Mouse (Mus musculus) C2C12 (cell line): Measurements from ENCODE around the gene Olfr148. TPM values are rescaled to one million over a fixed set of nuclear protein-coding genes. Genes with fewer than 3 reads are reported as not detected.

Source experiments
- H3K27me3 ChIP-seq: one replicate; pipeline ENCODE4 v1.6.1; 2011; ENCODE audit not compliant: control insufficient read depth, insufficient read depth, insufficient read length
- H3K36me3 ChIP-seq: one replicate; pipeline ENCODE4 v1.6.1; 2011; ENCODE audit not compliant: control insufficient read depth, insufficient read depth
- H3K4me3 ChIP-seq: one replicate; pipeline ENCODE4 v1.5.1; 2011; ENCODE audit warnings: mild to moderate bottlenecking, control low read depth; ENCODE audit not compliant: poor library complexity, insufficient read depth, severe bottlenecking
- H3K79me2 ChIP-seq: one replicate; pipeline ENCODE4 v1.6.1; 2011; ENCODE audit not compliant: control insufficient read depth, insufficient read depth
- H3K79me3 ChIP-seq: one replicate; pipeline ENCODE4 v1.6.1; 2011; ENCODE audit warnings: low read depth, control low read depth
- H3ac ChIP-seq: one replicate; pipeline ENCODE3; 2011; ENCODE audit warnings: low read depth; ENCODE audit not compliant: control insufficient read depth, insufficient read length
- CEBPB ChIP-seq: IDR thresholded peaks from one replicate; pipeline ENCODE4 v1.6.1; 2011; ENCODE audit warnings: low read depth, mild to moderate bottlenecking, control low read depth, moderate library complexity
- CTCF ChIP-seq: IDR thresholded peaks from one replicate; pipeline ENCODE4 v1.5.1; 2011; ENCODE audit not compliant: control insufficient read depth, insufficient read depth, insufficient read length
- FOSL1 ChIP-seq: IDR thresholded peaks from one replicate; pipeline ENCODE4 v1.8.0; 2011; ENCODE audit warnings: mild to moderate bottlenecking, low read length; ENCODE audit not compliant: poor library complexity, insufficient read depth, severe bottlenecking
- MAX ChIP-seq: IDR thresholded peaks from one replicate; pipeline ENCODE4 v1.6.1; 2011; ENCODE audit warnings: mild to moderate bottlenecking, control low read depth
- MYOD1 ChIP-seq: IDR thresholded peaks from one replicate; pipeline ENCODE4 v1.6.1; 2011; ENCODE audit warnings: low read depth; ENCODE audit not compliant: control insufficient read depth, insufficient read length
- MYOG ChIP-seq: IDR thresholded peaks from one replicate; pipeline ENCODE4 v1.6.1; 2011; ENCODE audit not compliant: control insufficient read depth, insufficient read length; ENCODE audit errors: extremely low read depth
- USF1 ChIP-seq: IDR thresholded peaks from one replicate; pipeline ENCODE4 v1.6.1; 2011; ENCODE audit warnings: low read depth, mild to moderate bottlenecking, control low read depth, moderate library complexity
- long read RNA-seq, 2 experiments: library from polyadenylated mRNA; unstranded; transcript quantifications; one replicate each; pipeline ENCODE4 v2.0.0; 2019 to 2020
- polyA plus RNA-seq: library from polyadenylated mRNA; unstranded; fragments of >200 nt; fragmentation: generic; extraction: Trizol; gene quantifications from one replicate; pipeline ENCODE4 v1.2.1, GENCODE M21; 2012; ENCODE audit warnings: missing spikeins

The Olfr148 gene
- polyA plus RNA-seq, result not detected
- long read RNA-seq, experiment 1, result 0 reads
- long read RNA-seq, experiment 2, result 0 reads

DNA sequence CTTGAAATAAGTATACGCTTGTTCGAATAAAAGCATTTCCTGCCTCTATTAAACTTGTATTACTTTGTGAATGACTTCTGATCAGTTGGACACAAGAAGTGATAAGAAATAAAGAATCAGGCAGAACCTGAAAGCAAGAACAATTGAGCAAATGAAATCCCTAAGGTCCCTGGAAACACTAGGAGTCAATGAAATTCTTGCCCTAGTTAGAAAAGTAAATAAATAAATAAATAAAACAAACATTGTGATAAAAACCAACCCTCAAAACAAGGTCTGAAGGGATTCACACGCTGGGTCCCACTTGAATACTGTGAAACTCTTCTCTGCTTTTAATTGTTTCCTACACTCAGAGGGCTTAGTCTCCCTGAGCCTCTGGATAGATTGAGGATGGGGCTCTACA, at the start of gene Olfr148:
Gene Olfr148, plus strand, starts transcription at position 301 of the 400 bp plus-strand sequence.
- H3K79me2 ChIP-seq, result no peaks in the 10 kb centered on the region
- H3K4me3 ChIP-seq, result no peak within 1 kb of the TSS
- H3K36me3 ChIP-seq, result no peaks in the 10 kb centered on the region
- no peaks in the 10 kb centered on the region for H3K27me3 ChIP-seq
- TF ChIP-seq MYOG, result no peak
- no peak within 1 kb of the TSS for H3ac ChIP-seq
- no peaks in the 10 kb centered on the region for H3K79me3 ChIP-seq

DNA sequence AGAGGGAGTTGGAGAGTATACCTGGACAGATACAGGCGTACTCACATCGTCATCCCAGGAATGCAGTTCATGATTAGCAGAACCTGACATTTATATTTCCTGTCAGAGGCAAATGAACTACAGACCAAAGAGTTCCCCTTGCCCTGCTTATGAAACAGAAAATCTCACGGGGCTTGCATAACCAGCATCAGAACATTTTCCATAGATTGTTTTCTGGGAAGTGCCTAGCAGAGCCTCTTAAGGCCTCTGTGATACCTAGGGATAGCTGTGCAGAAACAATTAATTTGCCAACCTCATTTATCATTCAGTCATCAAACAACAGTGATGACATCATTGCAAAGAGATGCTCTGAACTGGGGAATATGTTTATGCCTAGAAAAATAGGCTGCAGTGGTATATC, 35.0 kb upstream of the Olfr148 start, which contains the start of gene Olfr959:
Gene Olfr959, minus strand, starts transcription at position 101 of the 400 bp plus-strand sequence.
- no peak for TF ChIP-seq MYOD1
- no peak for TF ChIP-seq MYOG
- TF ChIP-seq CTCF, result no peak
- TF ChIP-seq MAX, result no peak
- no peak for TF ChIP-seq CEBPB
- TF ChIP-seq USF1, result no peak
- no peak for TF ChIP-seq FOSL1
- H3K4me3 ChIP-seq, result no peak within 1 kb of the TSS

DNA sequence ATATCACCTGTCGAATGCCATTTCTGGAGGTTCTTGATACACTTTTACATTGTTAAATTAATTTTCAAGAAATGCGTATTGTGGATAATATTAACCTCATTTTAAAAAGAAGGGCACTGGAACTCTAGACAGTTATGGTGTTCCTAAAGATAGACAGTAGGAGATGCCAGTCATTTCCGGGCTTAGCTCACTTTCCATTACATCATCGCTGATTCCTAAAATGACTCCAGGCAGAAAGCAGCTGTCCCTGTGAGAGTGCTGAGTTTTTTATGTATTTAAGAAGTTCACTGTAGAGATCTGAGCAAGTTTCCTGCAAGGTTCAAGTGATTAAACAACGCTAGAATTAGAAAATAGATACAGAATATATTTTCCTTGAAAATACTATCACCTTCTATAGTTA, 33.4 kb upstream of the Olfr148 start:
- no peaks in the 10 kb centered on the region for H3K27me3 ChIP-seq
- H3K79me3 ChIP-seq, result no peaks in the 10 kb centered on the region
- no peak overlapping the region for H3ac ChIP-seq
- no peaks in the 10 kb centered on the region for H3K36me3 ChIP-seq
- TF ChIP-seq MYOG, result no peak
- TF ChIP-seq USF1, result no peak
- TF ChIP-seq FOSL1, result no peak
- TF ChIP-seq CTCF, result no peak
- no peak for TF ChIP-seq MYOD1
- TF ChIP-seq CEBPB, result no peak
- TF ChIP-seq MAX, result no peak
- no peak overlapping the region for H3K4me3 ChIP-seq
- no peaks in the 10 kb centered on the region for H3K79me2 ChIP-seq

More for the DNA sequence above, 35.0 kb upstream of the Olfr148 start, which contains the start of gene Olfr959:
- Histone ChIP-seq H3K79me3 (no peaks in the 10 kb centered on the region), H3K27me3 (no peaks in the 10 kb centered on the region), H3K79me2 (no peaks in the 10 kb centered on the region), H3ac (no peak within 1 kb of the TSS), H3K36me3 (no peaks in the 10 kb centered on the region)

DNA sequence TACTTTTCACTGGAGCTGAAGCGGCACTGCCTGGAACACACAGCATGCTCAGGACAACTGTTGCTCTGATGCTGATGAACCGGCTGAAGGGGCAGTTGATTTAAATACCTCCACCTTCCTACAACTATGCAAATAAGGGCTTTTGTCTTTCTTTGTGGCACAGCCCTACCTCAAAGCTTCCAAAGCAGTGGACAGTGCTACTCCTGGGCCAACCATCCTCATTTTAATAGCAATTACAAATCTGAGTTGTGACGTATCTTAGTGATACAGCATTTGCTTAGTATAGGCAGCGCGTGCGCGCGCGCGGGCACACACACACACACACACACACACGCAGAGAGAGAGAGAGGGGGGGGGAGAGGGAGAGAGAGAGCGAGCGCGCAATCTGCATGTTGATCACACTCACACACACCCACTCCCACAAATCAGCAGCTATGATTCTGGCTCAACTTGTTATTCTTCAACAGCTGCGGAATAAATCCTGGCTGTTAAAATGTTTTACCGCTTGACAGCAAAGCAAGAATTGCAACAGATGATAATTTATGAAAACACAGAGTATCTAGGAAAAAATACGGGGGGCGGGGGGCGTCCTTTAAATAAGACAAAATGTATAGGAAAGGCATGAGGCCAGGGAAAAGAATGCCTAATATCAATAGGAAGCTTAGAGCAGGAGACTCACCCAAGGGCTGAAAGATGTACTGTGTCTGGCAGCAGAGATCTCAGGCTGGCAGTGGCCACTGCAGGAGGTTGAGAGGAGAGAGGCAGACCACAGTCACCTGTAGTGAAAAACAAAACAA, 7.7 kb upstream of the Olfr148 start:
- Histone ChIP-seq H3K36me3 (no peaks in the 10 kb centered on the region), H3K4me3 (no peak overlapping the region), H3ac (no peak overlapping the region), H3K27me3 (no peaks in the 10 kb centered on the region), H3K79me3 (no peaks in the 10 kb centered on the region), H3K79me2 (no peaks in the 10 kb centered on the region)
- no peak for TF ChIP-seq CEBPB
- TF ChIP-seq MYOG, result no peak
- no peak for TF ChIP-seq MAX

DNA sequence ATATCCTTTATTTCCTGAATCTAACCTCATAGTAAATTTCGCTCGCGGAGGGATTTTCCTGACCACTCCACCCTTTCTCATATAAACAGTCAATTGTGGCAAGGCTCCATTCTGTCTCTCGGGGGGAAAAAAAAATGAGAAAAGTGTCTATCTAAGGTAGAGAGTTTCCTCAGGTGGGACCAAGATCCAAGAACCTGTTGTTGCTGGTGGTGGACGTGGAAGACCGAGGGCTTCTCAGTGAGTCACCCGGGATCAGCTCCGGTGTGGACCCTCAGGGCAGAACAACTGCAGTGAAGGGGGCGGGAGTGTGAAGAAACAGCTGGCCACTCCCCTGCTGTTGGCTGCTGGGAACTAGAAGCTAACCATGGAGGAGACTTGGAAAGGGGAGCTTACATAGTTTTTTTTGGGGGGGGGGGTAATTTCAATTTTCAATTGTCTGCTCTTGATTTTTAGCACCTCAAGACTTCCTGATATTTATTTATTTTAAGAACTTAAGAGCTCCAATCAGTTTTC, 7.1 kb upstream of the Olfr148 start:
- H3K79me2 ChIP-seq, result no peaks in the 10 kb centered on the region

DNA sequence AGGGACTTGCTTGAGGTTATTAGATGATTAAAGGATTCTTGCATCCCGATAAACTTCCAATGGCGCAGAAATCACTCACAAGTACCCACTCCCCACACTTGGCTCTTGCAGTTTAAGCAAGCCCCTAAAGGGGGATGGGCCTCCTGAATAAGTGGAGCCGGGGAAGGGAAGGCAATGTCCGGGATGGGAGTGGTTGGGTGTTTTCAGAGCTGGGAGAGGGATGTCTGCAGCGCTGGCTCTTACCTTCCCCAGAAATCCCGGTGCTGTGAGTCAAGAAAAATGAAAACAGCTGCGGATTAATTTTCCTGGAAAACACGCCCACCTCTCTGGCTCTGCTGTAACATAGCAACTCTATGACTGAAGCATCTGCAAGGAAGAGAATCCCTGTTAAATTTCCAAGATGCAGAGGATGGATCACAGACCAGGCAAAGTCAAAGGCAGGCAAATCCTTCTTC, 6.4 kb upstream of the Olfr148 start, which contains the start of gene AW551984:
Gene AW551984, minus strand, starts transcription at position 405 of the 455 bp plus-strand sequence.
- Histone ChIP-seq H3K79me3 (no peaks in the 10 kb centered on the region), H3K4me3 (no peak within 1 kb of the TSS), H3K36me3 (no peaks in the 10 kb centered on the region), H3ac (no peak within 1 kb of the TSS), H3K27me3 (no peaks in the 10 kb centered on the region), H3K79me2 (no peaks in the 10 kb centered on the region)
- no peak for TF ChIP-seq CTCF
- no peak for TF ChIP-seq CEBPB
- TF ChIP-seq FOSL1, result no peak
- no peak for TF ChIP-seq USF1
- TF ChIP-seq MYOG, result no peak

More for the DNA sequence above, 7.1 kb upstream of the Olfr148 start:
- Histone ChIP-seq H3K36me3 (no peaks in the 10 kb centered on the region), H3K27me3 (no peaks in the 10 kb centered on the region), H3K79me3 (no peaks in the 10 kb centered on the region), H3ac (no peak overlapping the region), H3K4me3 (no peak overlapping the region)
- TF ChIP-seq MYOD1 (no peak), MAX (no peak), CEBPB (no peak), CTCF (no peak), MYOG (no peak), FOSL1 (no peak), USF1 (no peak)
